Mouse (Mus musculus) heart, postnatal 0 days (tissue): ENCODE results near the gene Syvn1. TPM values are rescaled to one million over a fixed set of nuclear protein-coding genes. Genes with fewer than 3 reads are reported as not detected.

Experiments used
- ATAC-seq: fragments of 200-750 bp; cut with Nextera tagmentation; 2 replicates; pipeline ENCODE4 v1.8.0; 2017; ENCODE audit warnings: low read depth, moderate number of reproducible peaks, moderate library complexity; ENCODE audit not compliant: insufficient read depth
- DNase-seq: peaks from one replicate; pipeline ENCODE4 v3.0.0-alpha.2; 2016; ENCODE audit warnings: low spot score
- H3K27ac ChIP-seq: fragments of 300-500 bp; sonication (generic); 2 replicates; pipeline ENCODE4 v1.5.1; 2014; ENCODE audit warnings: low read depth, mild to moderate bottlenecking
- H3K27me3 ChIP-seq: fragments of 300-500 bp; sonication (generic); 2 replicates; pipeline ENCODE4 v1.6.1; 2014; ENCODE audit warnings: low read length, mixed read lengths; ENCODE audit not compliant: control insufficient read depth, insufficient read depth
- H3K36me3 ChIP-seq: fragments of 300-500 bp; sonication (generic); replicated peaks from 2 replicates; pipeline ENCODE4 v1.6.1; 2014; ENCODE audit warnings: low read length, mixed read lengths; ENCODE audit not compliant: control insufficient read depth, insufficient read depth
- H3K4me1 ChIP-seq: fragments of 300-500 bp; sonication (generic); 2 replicates; pipeline ENCODE4 v1.6.1; 2014; ENCODE audit warnings: antibody characterized with exemption; ENCODE audit not compliant: control insufficient read depth, insufficient read depth
- H3K4me2 ChIP-seq: fragments of 300-500 bp; sonication (generic); 2 replicates; pipeline ENCODE4 v1.6.1; 2014; ENCODE audit warnings: low read depth, mild to moderate bottlenecking, low read length, moderate library complexity
- H3K4me3 ChIP-seq: fragments of 300-500 bp; sonication (generic); 2 replicates; pipeline ENCODE4 v1.5.1; 2014; ENCODE audit warnings: low read depth, low read length
- H3K9ac ChIP-seq: fragments of 300-500 bp; sonication (generic); replicated peaks from 2 replicates; pipeline ENCODE4 v1.6.1; 2014; ENCODE audit warnings: low read depth, low read length, mixed read lengths
- H3K9me3 ChIP-seq: fragments of 300-500 bp; sonication (generic); replicated peaks from 2 replicates; pipeline ENCODE4 v1.6.1; 2016; ENCODE audit warnings: low read length; ENCODE audit not compliant: control insufficient read depth
- CTCF ChIP-seq: IDR thresholded peaks from 2 replicates; pipeline ENCODE4 v1.5.1; 2016; ENCODE audit warnings: antibody characterized with exemption, control low read depth, low read depth
- EP300 ChIP-seq: IDR thresholded peaks from 2 replicates; pipeline ENCODE4 v1.6.1; 2016; ENCODE audit warnings: antibody characterized with exemption, low read depth
- WGBS: fragments of 180-500 bp; shearing (Covaris S2); extraction: QIAGEN DNeasy Blood & Tissue Kit; methylation state at CpG from one replicate; pipeline ENCODE4 v1.1.7; 2014; 5-methylcytosine and 5-hydroxymethylcytosine counted together
- polyA plus RNA-seq: library from polyadenylated mRNA; unstranded; fragments of >200 nt; fragmentation: Nextera tagmentation; extraction: Ambion mirVana; gene quantifications from 2 replicates; pipeline ENCODE4 v1.2.1, GENCODE M21; 2015
- total RNA-seq: library from RNA; depleted of rRNA; stranded (reverse); fragments of >200 nt; gene quantifications from 2 replicates; pipeline ENCODE4 v1.2.3, GENCODE M21; 2014; ENCODE audit warnings: low replicate concordance

The Syvn1 gene
- total and polyA plus RNA-seq, 2 experiments from 2014 or later: 9.2 to 12.0 TPM

DNA sequence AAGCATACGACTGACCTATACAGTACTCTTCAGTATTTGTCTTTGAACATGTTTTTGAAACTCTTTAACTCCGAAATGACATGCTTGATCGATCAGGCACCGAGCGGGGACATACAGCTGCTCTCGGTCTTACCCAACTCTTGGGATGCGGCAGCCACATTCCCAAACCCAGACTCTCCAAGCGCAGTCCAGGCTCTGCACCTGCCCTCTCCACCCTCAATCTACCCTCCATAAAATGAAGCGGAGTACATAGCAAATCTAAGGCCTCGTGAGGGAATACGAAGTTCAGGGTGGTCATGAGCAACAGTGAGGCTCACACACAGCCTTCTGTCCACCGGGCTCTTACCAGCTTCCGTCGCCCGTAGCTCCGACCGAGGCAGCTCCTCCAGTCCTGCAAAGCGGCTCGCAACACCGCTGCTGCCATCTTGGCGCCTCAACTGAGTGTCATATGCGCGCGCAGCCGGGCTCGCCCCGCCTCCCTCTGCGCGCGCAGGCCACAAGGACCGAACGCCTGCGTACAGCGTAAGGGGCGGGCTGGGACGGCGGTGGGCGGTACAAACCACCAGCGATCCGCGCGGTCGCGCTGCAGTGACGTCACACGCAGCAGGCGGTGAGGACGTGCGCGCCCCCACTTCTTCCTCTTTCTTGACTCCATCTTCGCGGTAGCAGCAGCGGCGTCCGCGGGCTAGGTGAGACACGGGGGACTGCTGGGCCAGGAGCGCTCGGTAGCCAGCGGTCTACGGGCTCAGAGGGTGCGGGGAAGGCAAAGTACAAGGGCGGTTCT is 11.1 kb downstream of the Syvn1 start, which contains the start of the genes Mrpl49 and Fau:
Mrpl49 (minus strand) TSS at position 473 of the 784 bp plus-strand sequence.
Fau (plus strand) TSS at position 532 of the 784 bp plus-strand sequence.
- peak within 1 kb of the TSS; percentile 88 for H3K4me2 ChIP-seq
- H3K9ac ChIP-seq: peak within 1 kb of the TSS; percentile 85
- H3K4me1 ChIP-seq: peaks cover 31% of the 10 kb centered on the region
- ATAC-seq (peak; percentile 90), DNase-seq (peak; percentile 97)
- H3K27me3 ChIP-seq: no peaks in the 10 kb centered on the region
- H3K36me3 ChIP-seq: peaks cover 44% of the 10 kb centered on the region
- peak within 1 kb of the TSS; percentile 84 for H3K27ac ChIP-seq
- WGBS: under 1% methylated on average over 56 of the region's 63 CpGs
- no peaks in the 10 kb centered on the region for H3K9me3 ChIP-seq
- peak within 1 kb of the TSS; percentile 90 for H3K4me3 ChIP-seq
- TF ChIP-seq EP300 (no peak), CTCF (no peak)

- no peak for ATAC-seq
- Histone ChIP-seq H3K4me2 (peak overlapping the region; percentile 79), H3K9ac (peak overlapping the region; percentile 85), H3K27me3 (no peaks in the 10 kb centered on the region), H3K36me3 (peaks cover 34% of the 10 kb centered on the region), H3K27ac (peak overlapping the region; percentile 84), H3K4me3 (peak overlapping the region; percentile 90), H3K4me1 (peaks cover 36% of the 10 kb centered on the region), H3K9me3 (no peaks in the 10 kb centered on the region)
- no peak for DNase-seq
- WGBS: 26% methylated on average over 5 of the region's 5 CpGs
- TF ChIP-seq EP300 (no peak), CTCF (no peak)
Observed at GRCm38 (mm10) chr19:6058513-6058912, 12.1 kb downstream of the Syvn1 start.

GRCm38 (mm10) chr19:6058966-6059365 is 12.6 kb downstream of the Syvn1 start:
- H3K27ac ChIP-seq: no peak overlapping the region; the same call in 1 of the 2 replicates
- no peak for ATAC-seq
- peaks cover 36% of the 10 kb centered on the region for H3K4me1 ChIP-seq
- 81% methylated on average over 5 of the region's 5 CpGs for WGBS
- H3K9ac ChIP-seq: peak overlapping the region; percentile 85; the same call in 1 of the 2 replicates
- H3K4me3 ChIP-seq: peak overlapping the region; percentile 90
- no peak for DNase-seq
- H3K9me3 ChIP-seq: no peaks in the 10 kb centered on the region
- H3K4me2 ChIP-seq: peak overlapping the region; percentile 79
- H3K36me3 ChIP-seq: peaks cover 30% of the 10 kb centered on the region
- TF ChIP-seq CTCF (no peak), EP300 (no peak)
- no peaks in the 10 kb centered on the region for H3K27me3 ChIP-seq

DNA sequence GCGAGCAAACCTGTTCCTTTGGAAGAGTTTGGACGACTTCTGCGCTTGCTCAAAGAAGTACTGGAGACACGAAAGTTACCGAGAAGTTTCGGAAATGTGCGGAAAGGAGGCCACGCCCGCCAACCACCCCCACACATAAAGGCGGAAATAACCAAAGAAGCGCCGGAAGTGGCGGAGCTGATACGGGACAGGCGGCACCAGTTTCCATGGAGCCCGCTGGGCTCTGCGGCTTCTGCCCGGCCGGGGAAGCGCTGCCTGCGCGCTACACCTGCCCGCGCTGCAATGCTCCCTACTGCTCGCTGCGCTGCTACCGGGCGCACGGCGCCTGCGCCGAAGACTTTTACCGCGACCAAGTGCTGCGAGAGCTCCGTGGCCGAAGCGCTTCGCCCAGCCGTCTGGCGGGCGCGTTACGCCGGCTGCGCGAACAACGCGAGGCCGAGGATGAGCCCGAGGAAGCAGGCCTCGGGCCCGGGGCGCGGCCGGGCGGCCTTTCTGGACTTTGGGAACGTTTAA is 14.7 kb downstream of the Syvn1 start, which contains the start of gene Znhit2:
Znhit2 (plus strand) TSS at position 172 of the 513 bp plus-strand sequence.
- Histone ChIP-seq H3K4me2 (peak within 1 kb of the TSS; percentile 92), H3K4me3 (peak within 1 kb of the TSS; percentile 78), H3K4me1 (peaks cover 36% of the 10 kb centered on the region), H3K36me3 (peaks cover 12% of the 10 kb centered on the region), H3K27ac (peak within 1 kb of the TSS; percentile 89), H3K9ac (peak within 1 kb of the TSS; percentile 84), H3K9me3 (no peaks in the 10 kb centered on the region), H3K27me3 (no peaks in the 10 kb centered on the region)
- under 1% methylated on average over 52 of the region's 58 CpGs for WGBS
- DNase-seq: peak; percentile 96
- TF ChIP-seq CTCF (no peak), EP300 (0 out of 2 replicates have a peak, but pooled peaks have one; percentile 29)
- ATAC-seq: peak; percentile 80

DNA sequence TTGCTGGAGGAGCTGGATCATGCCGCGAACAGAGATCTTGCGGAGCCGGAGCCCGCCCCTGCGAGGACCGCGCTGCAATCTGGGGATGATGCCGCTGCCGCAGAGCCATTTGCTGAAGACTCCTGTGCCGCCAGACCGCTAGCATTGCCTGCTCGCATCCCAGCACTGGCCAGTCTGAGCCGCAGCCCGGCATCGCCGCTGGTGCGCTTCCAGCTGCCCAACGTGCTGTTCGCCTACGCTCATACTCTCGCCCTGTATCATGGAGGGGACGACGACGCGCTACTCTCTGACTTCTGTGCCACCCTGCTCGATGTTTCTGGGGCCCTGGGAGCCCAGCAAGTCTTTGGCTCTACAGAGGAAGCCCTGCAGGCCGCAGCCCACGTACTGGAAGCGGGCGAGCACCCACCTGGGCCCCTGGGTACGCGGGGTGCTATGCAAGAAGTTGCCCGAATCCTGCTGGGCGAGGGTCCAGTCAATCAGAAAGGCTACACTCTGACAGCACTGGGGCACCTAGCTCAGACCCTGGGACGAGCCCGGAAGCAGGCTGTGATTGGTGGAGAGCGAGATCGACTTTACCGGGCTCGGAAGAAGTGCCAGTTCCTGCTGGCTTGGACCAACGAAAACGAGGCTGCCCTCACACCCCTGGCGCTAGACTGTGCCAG is 15.4 kb downstream of the Syvn1 start:
- peak overlapping the region; percentile 92 for H3K4me2 ChIP-seq

More for the DNA sequence above, 15.4 kb downstream of the Syvn1 start:
- DNase-seq (peak; percentile 28), ATAC-seq (peak; percentile 5; the same call in 1 of the 2 replicates)
- H3K4me1 ChIP-seq: peaks cover 34% of the 10 kb centered on the region
- H3K27ac ChIP-seq: peak overlapping the region; percentile 89
- no peaks in the 10 kb centered on the region for H3K27me3 ChIP-seq
- WGBS: under 1% methylated on average over 44 of the region's 44 CpGs
- no peaks in the 10 kb centered on the region for H3K9me3 ChIP-seq
- H3K4me3 ChIP-seq: peak overlapping the region; percentile 78
- H3K36me3 ChIP-seq: peaks cover 12% of the 10 kb centered on the region
- no peak for TF ChIP-seq EP300
- no peak for TF ChIP-seq CTCF
- peak overlapping the region; percentile 84 for H3K9ac ChIP-seq
